Mouse (Mus musculus) hindbrain, embryonic 11.5 days (tissue): ENCODE measurements around the gene Marveld3. TPM values are rescaled to one million over a fixed set of nuclear protein-coding genes. Genes with fewer than 3 reads are reported as not detected.

Experiments
- ATAC-seq: fragments of 200-750 bp; cut with Nextera tagmentation; 2 replicates; pipeline ENCODE4 v1.8.0; 2017; ENCODE audit warnings: mild to moderate bottlenecking, moderate TSS enrichment, moderate library complexity; ENCODE audit not compliant: low FRiP score
- DNase-seq: peaks from one replicate; pipeline ENCODE4 v3.0.0-alpha.2; 2015; ENCODE audit warnings: low spot score
- H3K27ac ChIP-seq: fragments of 300-500 bp; sonication (generic); 2 replicates; pipeline ENCODE4 v1.5.1; 2014; ENCODE audit warnings: mild to moderate bottlenecking, low read depth, low read length
- H3K27me3 ChIP-seq: fragments of 300-500 bp; sonication (generic); 2 replicates; pipeline ENCODE4 v1.6.1; 2014; ENCODE audit warnings: mild to moderate bottlenecking, low read length, moderate library complexity, mixed read lengths; ENCODE audit not compliant: control insufficient read depth, insufficient read depth
- H3K36me3 ChIP-seq: fragments of 300-500 bp; sonication (generic); 2 replicates; pipeline ENCODE4 v1.6.1; 2014; ENCODE audit warnings: mild to moderate bottlenecking, low read length, moderate library complexity, mixed read lengths; ENCODE audit not compliant: control insufficient read depth, insufficient read depth
- H3K4me1 ChIP-seq: fragments of 300-500 bp; sonication (generic); replicated peaks from 2 replicates; pipeline ENCODE4 v1.6.1; 2014; ENCODE audit warnings: low read length, mixed read lengths; ENCODE audit not compliant: control insufficient read depth, insufficient read depth
- H3K4me2 ChIP-seq: fragments of 300-500 bp; sonication (generic); replicated peaks from 2 replicates; pipeline ENCODE4 v1.6.1; 2014; ENCODE audit warnings: mild to moderate bottlenecking, low read depth, low read length
- H3K4me3 ChIP-seq: fragments of 300-500 bp; sonication (generic); 2 replicates; pipeline ENCODE4 v1.5.1; 2014; ENCODE audit warnings: low read depth, low read length
- H3K9ac ChIP-seq: fragments of 300-500 bp; sonication (generic); 2 replicates; pipeline ENCODE4 v1.6.1; 2014; ENCODE audit warnings: low read depth, low read length
- H3K9me3 ChIP-seq: fragments of 300-500 bp; sonication (generic); 2 replicates; pipeline ENCODE4 v1.6.1; 2016; ENCODE audit warnings: low read length; ENCODE audit not compliant: control insufficient read depth
- polyA plus RNA-seq: library from polyadenylated mRNA; unstranded; fragments of >200 nt; fragmentation: Nextera tagmentation; extraction: Ambion mirVana; gene quantifications from 2 replicates; pipeline ENCODE4 v1.2.1, GENCODE M21; 2014

Gene Marveld3
- polyA plus RNA-seq, 1 experiment from 2014 or later = 0.82 TPM

DNA sequence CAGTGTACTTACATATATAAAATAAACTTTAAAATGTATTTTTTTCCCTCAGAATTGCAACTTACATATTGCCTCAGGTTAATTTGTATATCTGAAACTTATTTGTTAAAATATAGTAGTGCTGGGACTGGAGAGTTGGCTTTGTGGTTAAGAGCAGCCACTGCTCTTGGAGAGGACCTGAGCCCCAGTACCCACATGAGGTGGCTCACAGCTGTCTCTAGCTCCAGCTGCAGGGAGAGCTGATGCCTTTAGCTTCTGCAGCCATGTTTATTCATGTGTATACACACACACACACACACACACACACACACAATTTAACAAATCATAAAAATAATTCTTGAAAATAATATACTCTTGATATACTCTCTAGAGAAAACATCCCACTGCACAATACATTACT is 59.6 kb downstream of the Marveld3 start:
- H3K4me3 ChIP-seq = no peak overlapping the region

More for the DNA sequence above, 59.6 kb downstream of the Marveld3 start:
- no peaks in the 10 kb centered on the region for H3K27me3 ChIP-seq
- DNase-seq = no peak
- no peak overlapping the region for H3K27ac ChIP-seq
- H3K4me1 ChIP-seq = no peaks in the 10 kb centered on the region
- no peak overlapping the region for H3K9ac ChIP-seq
- H3K9me3 ChIP-seq = no peaks in the 10 kb centered on the region
- H3K4me2 ChIP-seq = no peak overlapping the region
- no peaks in the 10 kb centered on the region for H3K36me3 ChIP-seq
- ATAC-seq = no peak

Other genes starting within 250 kb of the Marveld3 start
- 5.9 and 6.0 TPM in 2 replicates for gene Atxn1l, start 224.5 kb downstream of the Marveld3 start, polyA plus RNA-seq
- gene Ap1g1, start 183.6 kb downstream of the Marveld3 start, polyA plus RNA-seq = 33.8 and 44.4 TPM in 2 replicates
- gene Phlpp2, start 93.7 kb downstream of the Marveld3 start, polyA plus RNA-seq = 3.4 and 5.1 TPM in 2 replicates
- not detected in 2 replicates for gene Tat, start 28.2 kb upstream of the Marveld3 start, polyA plus RNA-seq
- gene Chst4, start 77.5 kb upstream of the Marveld3 start, polyA plus RNA-seq = 0.14 TPM in 1 of 2 replicates, not detected in the other
- 10.1 and 11.4 TPM in 2 replicates for gene Zfp612, start 117.5 kb upstream of the Marveld3 start, polyA plus RNA-seq
- gene Gm21964, start 139.0 kb upstream of the Marveld3 start, polyA plus RNA-seq = not detected in 2 replicates
- not detected in 2 replicates for gene Gm17720, start 140.6 kb upstream of the Marveld3 start, polyA plus RNA-seq
- 27.5 and 38.2 TPM in 2 replicates for gene Calb2, start 206.0 kb upstream of the Marveld3 start, polyA plus RNA-seq